Mouse (Mus musculus) liver, adult 2 months (tissue): ENCODE results near the gene Noct. TPM values are rescaled to one million over a fixed set of nuclear protein-coding genes. Genes with fewer than 3 reads are reported as not detected.
A peak's percentile ranks its signal among the peaks of the same experiment; 100 is the strongest.

Experiments used
- DNase-seq: peaks from one replicate; pipeline ENCODE4 v3.0.0-alpha.2; 2011; ENCODE audit warnings: low read depth, low spot score; ENCODE audit errors: extremely low read depth
- H3K27ac ChIP-seq: fragments of 200-500 bp; replicated peaks from 2 replicates; pipeline ENCODE4 v1.5.1; 2012; ENCODE audit warnings: low read depth, mild to moderate bottlenecking, control low read depth, inconsistent platforms, low read length; ENCODE audit not compliant: insufficient read depth
- H3K27me3 ChIP-seq: fragments of 200-500 bp; 2 replicates; pipeline ENCODE4 v1.6.1; 2012; ENCODE audit warnings: mild to moderate bottlenecking, moderate library complexity, low read length, inconsistent platforms; ENCODE audit not compliant: control insufficient read depth, insufficient read depth
- H3K36me3 ChIP-seq: fragments of 200-500 bp; 2 replicates; pipeline ENCODE4 v1.6.1; 2012; ENCODE audit warnings: low read length, inconsistent platforms; ENCODE audit not compliant: control insufficient read depth, insufficient read depth
- H3K4me1 ChIP-seq: fragments of 200-500 bp; 2 replicates; pipeline ENCODE4 v1.6.1; 2011; ENCODE audit warnings: low read length; ENCODE audit not compliant: control insufficient read depth, insufficient read depth
- H3K4me3 ChIP-seq: fragments of 200-500 bp; 2 replicates; pipeline ENCODE4 v1.5.1; 2011; ENCODE audit warnings: low read depth, mild to moderate bottlenecking, control low read depth, low read length, moderate library complexity; ENCODE audit not compliant: insufficient read depth
- H3K79me2 ChIP-seq: fragments of 200-500 bp; 2 replicates; pipeline ENCODE4 v1.6.1; 2012; ENCODE audit warnings: inconsistent platforms, mild to moderate bottlenecking, low read length, moderate library complexity; ENCODE audit not compliant: control insufficient read depth, insufficient read depth
- H3K9ac ChIP-seq: fragments of 200-500 bp; 2 replicates; pipeline ENCODE4 v1.6.1; 2012; ENCODE audit warnings: low read depth, mild to moderate bottlenecking, control low read depth, inconsistent platforms, low read length
- CTCF ChIP-seq: fragments of 200-500 bp; IDR thresholded peaks from 2 replicates; pipeline ENCODE4 v1.5.1; 2011; ENCODE audit warnings: low read depth, low read length, control low read depth
- POLR2A ChIP-seq: fragments of 200-500 bp; IDR thresholded peaks from 2 replicates; pipeline ENCODE4 v1.6.1; 2011; ENCODE audit warnings: low read length, control low read depth; ENCODE audit not compliant: insufficient read depth; ENCODE audit errors: extremely low read depth
- WGBS: fragments of 180-500 bp; shearing (Covaris S2); methylation state at CpG from one replicate; pipeline ENCODE4 v1.1.7; 2018; 5-methylcytosine and 5-hydroxymethylcytosine counted together
- polyA plus RNA-seq: library from polyadenylated mRNA; depleted of rRNA; stranded (reverse); fragments of >200 nt; gene quantifications from 2 replicates; pipeline ENCODE4 v1.2.3, GENCODE M21; 2012
- total RNA-seq: library from RNA; depleted of rRNA; stranded (reverse); fragments of >200 nt; gene quantifications from 2 replicates; pipeline ENCODE4 v1.2.3, GENCODE M21; 2014

Noct gene
- total and polyA plus RNA-seq, 2 experiments, result 9.8 to 12.0 TPM

GRCm38 (mm10) chr3:51184715-51185114, 39.5 kb upstream of the Noct start:
- no peaks in the 10 kb centered on the region for H3K36me3 ChIP-seq
- no peak overlapping the region for H3K9ac ChIP-seq
- WGBS, result 21% methylated on average over 10 of the region's 10 CpGs
- H3K4me1 ChIP-seq, result peaks cover 7% of the 10 kb centered on the region
- TF ChIP-seq POLR2A (no peak), CTCF (no peak)
- peak overlapping the region; percentile 41 for H3K27ac ChIP-seq
- H3K79me2 ChIP-seq, result no peaks in the 10 kb centered on the region
- H3K27me3 ChIP-seq, result no peaks in the 10 kb centered on the region
- no peak overlapping the region for H3K4me3 ChIP-seq
- peak; percentile 91 for DNase-seq

- H3K79me2 ChIP-seq, result no peaks in the 10 kb centered on the region
- WGBS, result 73% methylated on average over 7 of the region's 7 CpGs
- peaks cover 7% of the 10 kb centered on the region for H3K4me1 ChIP-seq
- H3K9ac ChIP-seq, result no peak overlapping the region
- H3K4me3 ChIP-seq, result no peak overlapping the region
- DNase-seq, result peak; percentile 59
- no peak for TF ChIP-seq CTCF
- TF ChIP-seq POLR2A, result no peak
- peak overlapping the region; percentile 41 for H3K27ac ChIP-seq
- H3K36me3 ChIP-seq, result no peaks in the 10 kb centered on the region
- no peaks in the 10 kb centered on the region for H3K27me3 ChIP-seq
Measured at GRCm38 (mm10) chr3:51185406-51185805, 38.8 kb upstream of the Noct start.

GRCm38 (mm10) chr3:51194075-51194474, 30.2 kb upstream of the Noct start:
- H3K4me1 ChIP-seq, result peaks cover 3% of the 10 kb centered on the region; the same call in 1 of the 2 replicates
- no peak overlapping the region for H3K4me3 ChIP-seq
- H3K27me3 ChIP-seq, result no peaks in the 10 kb centered on the region
- H3K36me3 ChIP-seq, result no peaks in the 10 kb centered on the region
- 58% methylated on average over 6 of the region's 6 CpGs for WGBS
- H3K9ac ChIP-seq, result no peak overlapping the region
- no peak overlapping the region for H3K27ac ChIP-seq
- no peaks in the 10 kb centered on the region for H3K79me2 ChIP-seq
- TF ChIP-seq CTCF (no peak), POLR2A (no peak)
- no peak for DNase-seq

- H3K4me3 ChIP-seq, result no peak overlapping the region
- DNase-seq, result no peak
- 61% methylated on average over 8 of the region's 8 CpGs for WGBS
- H3K9ac ChIP-seq, result no peak overlapping the region
- H3K36me3 ChIP-seq, result no peaks in the 10 kb centered on the region
- TF ChIP-seq POLR2A (no peak), CTCF (no peak)
- H3K27me3 ChIP-seq, result no peaks in the 10 kb centered on the region
- H3K79me2 ChIP-seq, result no peaks in the 10 kb centered on the region
- H3K27ac ChIP-seq, result no peak overlapping the region
- peaks cover 3% of the 10 kb centered on the region; the same call in 1 of the 2 replicates for H3K4me1 ChIP-seq
Measured at GRCm38 (mm10) chr3:51195321-51195720, 28.9 kb upstream of the Noct start.

GRCm38 (mm10) chr3:51195736-51196135, 28.5 kb upstream of the Noct start:
- DNase-seq, result no peak
- no peaks in the 10 kb centered on the region for H3K27me3 ChIP-seq
- H3K9ac ChIP-seq, result no peak overlapping the region
- no peak overlapping the region for H3K27ac ChIP-seq
- 63% methylated on average over 8 of the region's 8 CpGs for WGBS
- H3K79me2 ChIP-seq, result no peaks in the 10 kb centered on the region
- TF ChIP-seq CTCF (no peak), POLR2A (no peak)
- peaks cover 3% of the 10 kb centered on the region; the same call in 1 of the 2 replicates for H3K4me1 ChIP-seq
- H3K36me3 ChIP-seq, result no peaks in the 10 kb centered on the region
- H3K4me3 ChIP-seq, result no peak overlapping the region

- no peak for TF ChIP-seq CTCF
- TF ChIP-seq POLR2A, result no peak
- WGBS, result 95% methylated on average over 3 of the region's 3 CpGs
Measured at GRCm38 (mm10) chr3:51196724-51197111, 27.5 kb upstream of the Noct start.

More at GRCm38 (mm10) chr3:51196724-51197111, 27.5 kb upstream of the Noct start:
- no peak overlapping the region for H3K9ac ChIP-seq
- no peak overlapping the region for H3K4me3 ChIP-seq
- no peak for DNase-seq
- H3K27ac ChIP-seq, result no peak overlapping the region
- H3K27me3 ChIP-seq, result no peaks in the 10 kb centered on the region
- peaks cover 10% of the 10 kb centered on the region; the same call in 1 of the 2 replicates for H3K4me1 ChIP-seq
- no peaks in the 10 kb centered on the region for H3K36me3 ChIP-seq
- H3K79me2 ChIP-seq, result no peaks in the 10 kb centered on the region
